19 mouse cellular contexts compared by ENCODE assay signal in genomic region chr4:96718503-96718902, GRCm38 (mm10). TPM values are rescaled to one million over a fixed set of nuclear protein-coding genes. Genes with fewer than 3 reads are reported as not detected.
DNase-seq lines count a peak whose midpoint lies in the region; ATAC-seq and TF ChIP-seq lines count a peak whose summit lies in the region.
"Had no signal": no experiment of that assay in that cellular context is flagged by ENCODE, and none has a peak within 500 bp of the region (broad histone marks: within the 10 kb centered on the region; RNA-seq: fewer than 3 reads in every experiment).

No protein-coding gene starts in this region.

- peak overlapping the region; percentile 48; the same call in 1 of the 2 replicates for H3K27ac ChIP-seq in gastrocnemius, adult 2 months
- peak overlapping the region; percentile 75 for H3K27ac ChIP-seq in cortical plate, adult 2 months (ENCODE audit: insufficient read depth, low read length)
- H3K27ac ChIP-seq in hindbrain, embryonic 11.5 days (ENCODE audit: low read depth, low read length) = 0 out of 2 replicates have a peak overlapping the region, but pooled peaks have one; percentile 3
- H3K27ac ChIP-seq in midbrain, embryonic 16.5 days (ENCODE audit: low read length) = peak overlapping the region; percentile 58
- H3K27ac ChIP-seq: embryonic facial prominence, embryonic 12.5 days; heart, embryonic 13.5 days had no signal

- DNase-seq in gastrocnemius, adult 2 months = no peak
- DNase-seq in gastrocnemius, adult 8-10 months (ENCODE audit: low spot score in 2 of 2) = no peak
- no peak for DNase-seq in hindbrain, embryonic 11.5 days (ENCODE audit: low spot score)
- no peak for DNase-seq in gastrocnemius, postnatal 36 days
- DNase-seq in lung, postnatal 25 days (ENCODE audit: low spot score) = no peak
- no peak for DNase-seq in left cerebral cortex, adult 18-20 months (ENCODE audit: low spot score in 2 of 2)
- DNase-seq: kidney, adult 2 months; lung, postnatal 14 days; thymus, postnatal 36 days had no signal

- TF ChIP-seq CTCF in gastrocnemius, adult 2 months (IDR thresholded peaks at IDR 0.05) = no peak
- TF ChIP-seq CTCF in cortical plate, adult 2 months (IDR thresholded peaks at IDR 0.05; ENCODE audit: extremely low read depth, insufficient read depth, low read length) = no peak

- H3K27me3 ChIP-seq in hindbrain, embryonic 11.5 days (ENCODE audit: control insufficient read depth, insufficient read depth, low read length) = no peaks in the 10 kb centered on the region
- no peaks in the 10 kb centered on the region for H3K27me3 ChIP-seq in midbrain, embryonic 16.5 days (ENCODE audit: control insufficient read depth, insufficient read depth, low read depth, low read length)
- H3K27me3 ChIP-seq: embryonic facial prominence, embryonic 12.5 days; heart, embryonic 13.5 days had no signal

- no peak overlapping the region for H3K4me3 ChIP-seq in gastrocnemius, adult 2 months
- no peak overlapping the region for H3K4me3 ChIP-seq in cortical plate, adult 2 months (ENCODE audit: insufficient read depth, low read length)
- no peak overlapping the region for H3K4me3 ChIP-seq in hindbrain, embryonic 11.5 days (ENCODE audit: low read depth, low read length)
- H3K4me3 ChIP-seq in midbrain, embryonic 16.5 days (ENCODE audit: low read depth, low read length) = no peak overlapping the region
- H3K4me3 ChIP-seq: embryonic facial prominence, embryonic 12.5 days; heart, embryonic 13.5 days had no signal

- TF ChIP-seq POLR2A in cortical plate, adult 2 months (IDR thresholded peaks at IDR 0.05; ENCODE audit: extremely low read depth, insufficient read depth, low read length) = no peak

- no peaks in the 10 kb centered on the region for H3K9me3 ChIP-seq in hindbrain, embryonic 11.5 days (ENCODE audit: control insufficient read depth, low read length)
- no peaks in the 10 kb centered on the region for H3K9me3 ChIP-seq in midbrain, embryonic 16.5 days (replicated peaks; ENCODE audit: control insufficient read depth, low read length, poor library complexity, severe bottlenecking)
- H3K9me3 ChIP-seq: embryonic facial prominence, embryonic 12.5 days; heart, embryonic 13.5 days had no signal

- intact Hi-C loops in gastrocnemius, adult 2 months (cut with DNase I) = no loop called here
- intact Hi-C loops in gastrocnemius, postnatal 36 days (cut with DNase I) = no loop called here

- no peaks in the 10 kb centered on the region for H3K36me3 ChIP-seq in hindbrain, embryonic 11.5 days (ENCODE audit: control insufficient read depth, insufficient read depth, low read length)
- H3K36me3 ChIP-seq in midbrain, embryonic 16.5 days (ENCODE audit: control insufficient read depth, insufficient read depth, low read length) = no peaks in the 10 kb centered on the region
- H3K36me3 ChIP-seq: embryonic facial prominence, embryonic 12.5 days; heart, embryonic 13.5 days had no signal

- H3K4me2 ChIP-seq in hindbrain, embryonic 11.5 days (replicated peaks; ENCODE audit: low read depth, low read length) = no peak overlapping the region
- no peak overlapping the region for H3K4me2 ChIP-seq in midbrain, embryonic 16.5 days (ENCODE audit: low read length)
- H3K4me2 ChIP-seq: embryonic facial prominence, embryonic 12.5 days; heart, embryonic 13.5 days had no signal

- no peak overlapping the region for H3K9ac ChIP-seq in hindbrain, embryonic 11.5 days (ENCODE audit: low read depth, low read length)
- H3K9ac ChIP-seq in midbrain, embryonic 16.5 days (ENCODE audit: low read depth, low read length) = no peak overlapping the region
- H3K9ac ChIP-seq: embryonic facial prominence, embryonic 12.5 days; heart, embryonic 13.5 days had no signal

- no peak for ATAC-seq in hindbrain, embryonic 11.5 days (ENCODE audit: low FRiP score)
- ATAC-seq in midbrain, embryonic 16.5 days = no peak
- ATAC-seq: activated CD4-positive, CD25-positive, alpha-beta regulatory T cell, adult 4 months had no signal

- peaks cover 2% of the 10 kb centered on the region; the same call in 1 of the 2 replicates for H3K4me1 ChIP-seq in cortical plate, adult 2 months (ENCODE audit: control insufficient read depth, insufficient read depth, low read length)
- H3K4me1 ChIP-seq in hindbrain, embryonic 11.5 days (replicated peaks; ENCODE audit: control insufficient read depth, insufficient read depth, low read length) = no peaks in the 10 kb centered on the region
- H3K4me1 ChIP-seq in midbrain, embryonic 16.5 days (ENCODE audit: control insufficient read depth, insufficient read depth, low read length) = 0 out of 2 replicates have a peak, but pooled peaks cover 3% of the 10 kb centered on the region
- H3K4me1 ChIP-seq: embryonic facial prominence, embryonic 12.5 days; heart, embryonic 13.5 days had no signal

RNA-seq across cellular contexts. Expression of gene Cyp2j5, which starts 54.5 kb away (rescaled TPM):
- not detected for total RNA-seq in gastrocnemius, adult 2 months (2021)
- not detected for total RNA-seq in gastrocnemius, adult 8-10 months (2022)
- polyA plus RNA-seq in cortical plate, adult 2 months (2012; rRNA removed) = not detected in 2 replicates
- not detected in 2 replicates for polyA plus RNA-seq in hindbrain, embryonic 11.5 days (2014; fragmentation: Nextera tagmentation; extraction: Ambion mirVana)
- not detected in 2 replicates for polyA plus RNA-seq in midbrain, embryonic 16.5 days (2015; fragmentation: Nextera tagmentation; extraction: Ambion mirVana)
- not detected for total RNA-seq in gastrocnemius, postnatal 36 days (2021)
- total RNA-seq in left cerebral cortex, adult 18-20 months (2021) = not detected
- total RNA-seq: hematopoietic stem cell, adult 5-6 weeks; neutrophil, adult 5-6 weeks had no signal
- polyA plus RNA-seq: activated CD4-positive, CD25-positive, alpha-beta regulatory T cell, adult 4 months; embryonic facial prominence, embryonic 12.5 days; heart, embryonic 13.5 days; large intestine, adult 2 months; limb, embryonic 14.5 days; spleen, adult 2 months had no signal

Comparison
In these comparisons a context has a peak if more than half of its experiments do, and no peak if none do; other contexts are left out.
1. H3K27ac ChIP-seq: peak in every context shown above with its lines; median percentile 75 in cortical plate, adult 2 months; 58 in midbrain, embryonic 16.5 days; 48 in gastrocnemius, adult 2 months; 3 in hindbrain, embryonic 11.5 days.